Mouse (Mus musculus) midbrain, embryonic 14.5 days (tissue): ENCODE results near the gene Washc2. TPM values are rescaled to one million over a fixed set of nuclear protein-coding genes. Genes with fewer than 3 reads are reported as not detected.

ENCODE experiments used
- ATAC-seq: fragments of 200-750 bp; cut with Nextera tagmentation; 2 replicates; pipeline ENCODE4 v1.8.0; 2017; ENCODE audit warnings: moderate number of reproducible peaks, moderate library complexity; ENCODE audit not compliant: low FRiP score, low TSS enrichment
- DNase-seq: peaks from one replicate; pipeline ENCODE4 v3.0.0-alpha.2; 2015
- H3K27ac ChIP-seq: fragments of 300-500 bp; sonication (generic); replicated peaks from 2 replicates; pipeline ENCODE4 v1.5.1; 2014; ENCODE audit warnings: mild to moderate bottlenecking, low read depth, low read length, moderate library complexity
- H3K27me3 ChIP-seq: fragments of 300-500 bp; sonication (generic); 2 replicates; pipeline ENCODE4 v1.6.1; 2014; ENCODE audit warnings: low read length, control low read depth, mixed read lengths; ENCODE audit not compliant: control insufficient read depth, insufficient read depth
- H3K36me3 ChIP-seq: fragments of 300-500 bp; sonication (generic); 2 replicates; pipeline ENCODE4 v1.6.1; 2014; ENCODE audit warnings: low read length, control low read depth; ENCODE audit not compliant: control insufficient read depth, insufficient read depth
- H3K4me1 ChIP-seq: fragments of 300-500 bp; sonication (generic); 2 replicates; pipeline ENCODE4 v1.6.1; 2014; ENCODE audit warnings: mild to moderate bottlenecking, antibody characterized with exemption, low read length, control low read depth; ENCODE audit not compliant: control insufficient read depth, insufficient read depth
- H3K4me2 ChIP-seq: fragments of 300-500 bp; sonication (generic); 2 replicates; pipeline ENCODE4 v1.6.1; 2014; ENCODE audit warnings: mild to moderate bottlenecking, low read length, moderate library complexity
- H3K4me3 ChIP-seq: fragments of 300-500 bp; sonication (generic); replicated peaks from 2 replicates; pipeline ENCODE4 v1.5.1; 2014; ENCODE audit warnings: low read depth, low read length
- H3K9ac ChIP-seq: fragments of 300-500 bp; sonication (generic); replicated peaks from 2 replicates; pipeline ENCODE4 v1.6.1; 2014; ENCODE audit warnings: mild to moderate bottlenecking, low read length, moderate library complexity
- H3K9me3 ChIP-seq: fragments of 300-500 bp; sonication (generic); 2 replicates; pipeline ENCODE4 v1.6.1; 2016; ENCODE audit warnings: low read length, control low read depth, mixed read lengths; ENCODE audit not compliant: control insufficient read depth
- WGBS: fragments of 180-500 bp; shearing (Covaris S2); extraction: QIAGEN DNeasy Blood & Tissue Kit; methylation state at CpG from one replicate; pipeline ENCODE4 v1.1.7; 2014; 5-methylcytosine and 5-hydroxymethylcytosine counted together
- polyA plus RNA-seq: library from polyadenylated mRNA; unstranded; fragments of >200 nt; fragmentation: Nextera tagmentation; extraction: Ambion mirVana; gene quantifications from 2 replicates; pipeline ENCODE4 v1.2.1, GENCODE M21; 2014

Gene Washc2
- polyA plus RNA-seq, 1 experiment from 2014 or later: 60.4 TPM

- no peak overlapping the region for H3K4me3 ChIP-seq
- H3K27me3 ChIP-seq: no peaks in the 10 kb centered on the region
- DNase-seq (no peak), ATAC-seq (no peak)
- H3K9ac ChIP-seq: no peak overlapping the region
- H3K36me3 ChIP-seq: peaks cover 76% of the 10 kb centered on the region
- no peaks in the 10 kb centered on the region for H3K4me1 ChIP-seq
- H3K4me2 ChIP-seq: no peak overlapping the region
- no peaks in the 10 kb centered on the region for H3K9me3 ChIP-seq
- H3K27ac ChIP-seq: no peak overlapping the region
- 90% methylated on average over 5 of the region's 5 CpGs for WGBS
These were observed 27.5 kb downstream of the Washc2 start for GRCm38 (mm10) chr6:116235336-116235735.

DNA sequence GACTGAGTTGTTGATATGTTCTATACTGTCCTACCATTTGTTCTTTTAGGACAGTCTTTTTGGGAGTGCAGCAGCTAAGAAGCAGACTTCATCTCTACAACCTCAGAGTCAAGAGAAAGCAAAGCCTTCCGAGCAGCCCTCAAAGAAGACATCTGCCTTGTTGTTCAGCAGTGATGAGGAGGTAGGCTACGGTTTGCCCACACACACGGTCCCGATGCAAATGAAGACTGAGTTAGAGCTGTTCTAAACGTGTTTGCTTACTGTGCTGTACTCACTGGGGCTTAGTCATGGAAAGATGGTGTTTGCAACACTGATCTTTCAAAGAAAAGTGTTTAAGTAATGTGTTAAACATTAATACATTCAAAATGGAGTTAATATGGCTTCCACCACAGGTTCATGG, 30.2 kb downstream of the Washc2 start:
- H3K9ac ChIP-seq: no peak overlapping the region
- H3K4me1 ChIP-seq: no peaks in the 10 kb centered on the region
- H3K27ac ChIP-seq: no peak overlapping the region
- peaks cover 72% of the 10 kb centered on the region for H3K36me3 ChIP-seq
- no peak overlapping the region for H3K4me2 ChIP-seq
- WGBS: 90% methylated on average over 5 of the region's 5 CpGs
- no peak overlapping the region for H3K4me3 ChIP-seq
- no peaks in the 10 kb centered on the region for H3K27me3 ChIP-seq
- DNase-seq: no peak
- no peaks in the 10 kb centered on the region for H3K9me3 ChIP-seq
- no peak for ATAC-seq

DNA sequence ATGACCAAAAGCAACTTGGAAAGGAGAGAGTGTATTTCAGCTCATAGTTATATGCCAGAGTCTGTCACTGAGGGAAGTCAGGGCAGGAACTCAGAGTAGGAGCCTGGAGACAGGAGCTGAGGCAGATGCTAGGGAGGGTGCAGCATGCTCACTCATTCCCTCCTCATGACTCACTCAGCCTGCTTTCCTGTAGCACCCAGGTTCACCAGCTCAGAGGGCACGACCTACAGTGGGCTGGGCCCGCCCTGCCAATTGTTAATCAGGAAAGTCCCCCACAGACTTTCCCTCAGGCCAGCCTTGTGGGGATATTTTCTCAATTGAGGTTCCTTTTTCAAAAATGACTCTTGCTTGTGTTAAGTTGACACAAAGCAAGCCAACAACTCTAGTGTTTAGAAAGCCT, 32.5 kb downstream of the Washc2 start:
- no peak for ATAC-seq
- Histone ChIP-seq H3K9ac (no peak overlapping the region), H3K4me3 (no peak overlapping the region), H3K4me2 (no peak overlapping the region), H3K9me3 (no peaks in the 10 kb centered on the region), H3K36me3 (peaks cover 75% of the 10 kb centered on the region), H3K27ac (no peak overlapping the region), H3K4me1 (no peaks in the 10 kb centered on the region), H3K27me3 (no peaks in the 10 kb centered on the region)
- no peak for DNase-seq
- 81% methylated on average over 2 of the region's 2 CpGs for WGBS

DNA sequence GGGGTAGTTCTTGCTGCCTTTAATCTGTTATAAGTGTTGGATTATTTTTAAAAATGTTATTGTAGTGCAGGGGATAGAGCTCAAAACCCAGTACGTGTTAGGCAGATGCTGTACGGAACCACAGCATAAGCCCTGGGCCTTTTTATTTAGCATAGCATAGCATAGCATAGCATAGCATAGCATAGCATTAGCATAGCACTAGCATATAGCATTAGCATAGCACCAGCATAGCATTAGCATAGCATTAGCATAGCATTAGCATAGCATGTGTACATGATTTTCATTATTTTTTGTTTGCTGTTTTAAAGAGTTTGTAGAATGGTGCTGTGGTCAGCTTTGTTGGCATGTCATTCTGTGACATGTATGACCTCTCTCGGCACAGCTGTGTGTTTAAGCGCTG, 51.8 kb downstream of the Washc2 start:
- WGBS: 68% methylated on average over 4 of the region's 4 CpGs
- H3K4me2 ChIP-seq: no peak overlapping the region
- peaks cover 63% of the 10 kb centered on the region for H3K36me3 ChIP-seq
- H3K27me3 ChIP-seq: no peaks in the 10 kb centered on the region
- peaks cover 3% of the 10 kb centered on the region; the same call in 1 of the 2 replicates for H3K4me1 ChIP-seq
- H3K9ac ChIP-seq: no peak overlapping the region
- H3K4me3 ChIP-seq: no peak overlapping the region
- ATAC-seq: no peak
- peak; percentile 8 for DNase-seq
- no peak overlapping the region for H3K27ac ChIP-seq
- no peaks in the 10 kb centered on the region for H3K9me3 ChIP-seq

DNA sequence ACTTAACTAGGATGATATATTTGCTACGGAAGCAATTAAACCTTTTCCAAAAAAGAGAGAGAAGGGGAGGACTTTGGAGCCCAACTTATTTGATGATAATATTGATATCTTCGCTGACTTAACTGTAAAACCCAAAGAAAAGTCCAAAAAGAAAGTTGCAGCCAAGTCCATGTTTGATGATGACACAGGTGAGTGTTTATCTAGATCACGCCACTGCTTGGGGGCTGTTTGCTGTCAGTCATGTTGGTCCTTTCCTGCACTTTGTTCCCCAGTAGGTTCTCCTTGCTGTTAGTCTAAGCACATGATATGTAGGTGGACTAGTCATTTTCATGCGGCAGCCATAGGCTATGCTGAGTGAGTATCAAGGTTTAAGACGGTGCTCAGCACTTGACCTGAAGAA, 52.6 kb downstream of the Washc2 start:
- ATAC-seq (no peak), DNase-seq (no peak)
- no peak overlapping the region for H3K4me2 ChIP-seq
- H3K4me1 ChIP-seq: peaks cover 8% of the 10 kb centered on the region; the same call in 1 of the 2 replicates
- H3K9ac ChIP-seq: no peak overlapping the region
- no peak overlapping the region for H3K4me3 ChIP-seq
- no peak overlapping the region for H3K27ac ChIP-seq
- H3K9me3 ChIP-seq: no peaks in the 10 kb centered on the region
- H3K27me3 ChIP-seq: no peaks in the 10 kb centered on the region
- WGBS: 96% methylated on average over 5 of the region's 5 CpGs
- H3K36me3 ChIP-seq: peaks cover 54% of the 10 kb centered on the region

- Histone ChIP-seq H3K4me1 (peaks cover 22% of the 10 kb centered on the region; the same call in 1 of the 2 replicates), H3K4me3 (no peak overlapping the region), H3K9ac (no peak overlapping the region), H3K9me3 (no peaks in the 10 kb centered on the region), H3K4me2 (no peak overlapping the region), H3K27me3 (no peaks in the 10 kb centered on the region), H3K27ac (no peak overlapping the region), H3K36me3 (peaks cover 33% of the 10 kb centered on the region)
- DNase-seq (no peak), ATAC-seq (no peak)
- 92% methylated on average over 1 of the region's 1 CpGs for WGBS
These were observed 55.0 kb downstream of the Washc2 start for GRCm38 (mm10) chr6:116262824-116263223.

DNA sequence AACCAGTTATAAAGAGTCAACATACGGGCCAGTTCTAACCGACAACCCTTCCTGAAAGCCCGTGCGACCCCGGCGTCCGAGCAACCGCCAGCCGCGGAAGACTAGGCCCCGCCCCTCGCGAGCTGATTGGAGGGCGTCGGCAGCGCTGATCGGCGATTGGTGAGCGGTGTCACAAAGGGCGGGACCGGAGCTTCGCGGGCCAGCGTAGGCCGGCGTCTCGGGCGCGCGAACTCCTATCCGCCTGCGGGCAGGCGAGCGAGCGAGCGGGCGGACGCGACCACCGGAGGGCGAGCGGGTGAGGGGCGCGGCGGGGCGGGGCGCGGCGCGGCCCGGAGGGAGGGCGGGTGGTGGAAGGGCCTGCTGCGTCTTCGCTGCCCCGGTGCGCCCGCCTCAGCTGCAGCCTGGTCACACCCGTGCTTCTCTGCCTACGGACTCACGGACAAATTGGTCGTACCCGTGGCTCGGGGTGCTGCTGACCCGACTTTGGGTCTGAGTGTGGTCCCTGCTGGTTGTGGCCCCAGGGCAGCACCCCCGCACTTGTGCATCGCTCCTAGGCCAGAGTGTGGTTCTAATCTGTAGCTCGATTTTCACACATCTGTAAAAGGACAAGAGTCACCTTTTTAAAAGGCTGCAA, 56.3 kb downstream of the Washc2 start, which contains the start of gene Zfand4:
TSS of gene Zfand4 (plus strand) at position 205 of the 634 bp plus-strand sequence.
- peaks cover 23% of the 10 kb centered on the region for H3K36me3 ChIP-seq
- peak within 1 kb of the TSS; percentile 52 for H3K4me3 ChIP-seq
- DNase-seq (peak; percentile 96), ATAC-seq (peak; percentile 93)
- peak within 1 kb of the TSS; percentile 65 for H3K27ac ChIP-seq
- H3K9me3 ChIP-seq: no peaks in the 10 kb centered on the region
- peak within 1 kb of the TSS; percentile 63 for H3K9ac ChIP-seq
- no peaks in the 10 kb centered on the region for H3K27me3 ChIP-seq
- peaks cover 22% of the 10 kb centered on the region; the same call in 1 of the 2 replicates for H3K4me1 ChIP-seq
- H3K4me2 ChIP-seq: peak within 1 kb of the TSS; percentile 61
- under 1% methylated on average over 67 of the region's 67 CpGs for WGBS

GRCm38 (mm10) chr6:116264836-116265235, 57.0 kb downstream of the Washc2 start:
- 75% methylated on average over 11 of the region's 11 CpGs for WGBS
- H3K9ac ChIP-seq: no peak overlapping the region

DNA sequence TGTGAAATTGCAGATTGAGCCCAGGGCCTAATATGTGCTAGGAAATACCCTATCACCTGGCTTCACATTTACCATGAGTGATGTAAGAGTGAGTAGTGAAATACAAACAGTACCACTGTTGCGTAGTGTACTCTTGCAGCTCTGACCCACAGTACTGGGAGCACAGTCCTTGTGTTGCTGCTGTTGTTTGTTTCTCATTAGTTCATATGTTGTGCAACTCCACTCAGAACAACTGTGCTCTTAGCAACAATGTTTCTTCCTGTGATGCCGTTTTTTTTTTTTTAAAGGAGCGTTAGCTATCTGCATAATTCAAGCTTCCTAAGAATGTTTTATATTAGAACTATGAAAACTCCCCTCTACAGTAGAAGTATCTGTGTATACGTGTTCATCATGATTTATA, 57.8 kb downstream of the Washc2 start:
- H3K4me2 ChIP-seq: peak overlapping the region; percentile 61
- 48% methylated on average over 4 of the region's 4 CpGs for WGBS
- DNase-seq (peak; percentile 4), ATAC-seq (no peak)
- H3K4me3 ChIP-seq: 0 out of 2 replicates have a peak overlapping the region, but pooled peaks have one; percentile 15
- H3K27me3 ChIP-seq: no peaks in the 10 kb centered on the region
- peaks cover 22% of the 10 kb centered on the region; the same call in 1 of the 2 replicates for H3K4me1 ChIP-seq
- H3K9ac ChIP-seq: no peak overlapping the region
- H3K9me3 ChIP-seq: no peaks in the 10 kb centered on the region
- H3K36me3 ChIP-seq: peaks cover 21% of the 10 kb centered on the region
- peak overlapping the region; percentile 77 for H3K27ac ChIP-seq

More at GRCm38 (mm10) chr6:116264836-116265235, 57.0 kb downstream of the Washc2 start:
- DNase-seq (peak; percentile 14), ATAC-seq (no peak)
- Histone ChIP-seq H3K4me1 (peaks cover 22% of the 10 kb centered on the region; the same call in 1 of the 2 replicates), H3K9me3 (no peaks in the 10 kb centered on the region), H3K36me3 (peaks cover 23% of the 10 kb centered on the region), H3K27me3 (no peaks in the 10 kb centered on the region), H3K27ac (no peak overlapping the region), H3K4me2 (peak overlapping the region; percentile 61), H3K4me3 (peak overlapping the region; percentile 52)
